Mouse (Mus musculus) ES-E14 (cell line): ENCODE results near the gene Lrfn1. TPM values are rescaled to one million over a fixed set of nuclear protein-coding genes. Genes with fewer than 3 reads are reported as not detected.

Experiments
- DNase-seq: peaks from one replicate; pipeline ENCODE4 v3.0.0-alpha.2; 2013; ENCODE audit warnings: low read depth, low spot score
- H3K27ac ChIP-seq: 2 replicates; pipeline ENCODE4 v1.5.1; 2012; ENCODE audit warnings: low read depth, mild to moderate bottlenecking, low read length, moderate library complexity, mixed read lengths; ENCODE audit not compliant: poor library complexity, insufficient read depth, severe bottlenecking
- H3K36me3 ChIP-seq: 2 replicates; pipeline ENCODE4 v1.6.1; 2012; ENCODE audit warnings: mild to moderate bottlenecking, low read length, moderate library complexity, mixed read lengths; ENCODE audit not compliant: control insufficient read depth, poor library complexity, insufficient read depth, severe bottlenecking
- H3K4me1 ChIP-seq, 2 experiments: fragments of 150-350 bp in 1 of 2; sonication (generic) in 1 of 2; 2 replicates each; pipeline ENCODE4 v1.6.1; 2012; ENCODE audit warnings: low read length in 2 of 2, mild to moderate bottlenecking in 1 of 2, mixed read lengths in 1 of 2; ENCODE audit not compliant: control insufficient read depth in 2 of 2, insufficient read depth in 2 of 2, poor library complexity in 1 of 2
- H3K4me3 ChIP-seq, 2 experiments: fragments of 150-350 bp in 1 of 2; sonication (generic) in 1 of 2; 2 replicates each; pipeline ENCODE4 v1.5.1; 2012; ENCODE audit warnings: low read length in 2 of 2, low read depth in 1 of 2, mild to moderate bottlenecking in 1 of 2, mixed read lengths in 1 of 2; ENCODE audit not compliant: insufficient read depth in 1 of 2, poor library complexity in 1 of 2, severe bottlenecking in 1 of 2
- H3K9ac ChIP-seq: 2 replicates; pipeline ENCODE4 v1.6.1; 2012; ENCODE audit warnings: low read depth, mild to moderate bottlenecking, low read length, mixed read lengths; ENCODE audit not compliant: poor library complexity, insufficient read depth, severe bottlenecking
- H3K9me3 ChIP-seq: fragments of 150-350 bp; sonication (generic); 2 replicates; pipeline ENCODE4 v1.6.1; 2012; ENCODE audit warnings: low read depth, mild to moderate bottlenecking, low read length; ENCODE audit not compliant: control insufficient read depth, insufficient read depth
- CHD2 ChIP-seq: IDR thresholded peaks from 2 replicates; pipeline ENCODE4 v1.6.1; 2014; ENCODE audit warnings: mild to moderate bottlenecking, low read depth, low read length, inconsistent platforms
- HCFC1 ChIP-seq: IDR thresholded peaks from 2 replicates; pipeline ENCODE4 v1.6.1; 2012; ENCODE audit warnings: low read length, inconsistent platforms, borderline replicate concordance; ENCODE audit not compliant: insufficient read depth
- MAFK ChIP-seq: IDR thresholded peaks from 2 replicates; pipeline ENCODE4 v1.6.1; 2014; ENCODE audit warnings: mild to moderate bottlenecking, low read depth, low read length, inconsistent platforms; ENCODE audit not compliant: insufficient read depth
- ZC3H11A ChIP-seq: IDR thresholded peaks from 2 replicates; pipeline ENCODE4 v1.6.1; 2012; ENCODE audit warnings: low read depth, mild to moderate bottlenecking, inconsistent platforms, low read length, borderline replicate concordance
- ZNF384 ChIP-seq: IDR thresholded peaks from 2 replicates; pipeline ENCODE4 v1.6.1; 2012; ENCODE audit warnings: low read depth, low read length, inconsistent platforms
- in situ Hi-C, 2 experiments: fragments of 600-800 bp; cut with MboI; formaldehyde crosslinking; loops; one replicate each; pipeline ENCODE4 v1.15.1; 2025; ENCODE audit warnings: low sequenced_read_pairs in 2 of 2, inconsistent platforms in 1 of 2; ENCODE audit not compliant: unreplicated experiment in 2 of 2
- total RNA-seq: library from RNA; depleted of rRNA; stranded (reverse); fragments of 300-350 nt; gene quantifications from 2 replicates; pipeline ENCODE4 v1.2.3, GENCODE M21; 2012

The Lrfn1 gene
- total RNA-seq, 1 experiment, result 17.1 TPM

- DNase-seq, result peak; percentile 86
- Histone ChIP-seq H3K27ac (peak overlapping the region; percentile 69), H3K9ac (peak overlapping the region; percentile 22; the same call in 1 of the 2 replicates), H3K4me1 (peaks cover 0 to 2% of the 10 kb centered on the region in 2 experiments; a peak in 1 of 4 replicates), H3K36me3 (peaks cover 11% of the 10 kb centered on the region), H3K9me3 (no peaks in the 10 kb centered on the region), H3K4me3 (no peak overlapping the region)
- no peak for TF ChIP-seq CHD2
- no peak for TF ChIP-seq MAFK
- TF ChIP-seq ZNF384, result no peak
- TF ChIP-seq HCFC1, result no peak
- TF ChIP-seq ZC3H11A, result no peak
- in situ Hi-C loops, result no loop called here
Observed at GRCm38 (mm10) chr7:28418096-28418670, 33.6 kb upstream of the Lrfn1 start.

- no peak for DNase-seq
- Histone ChIP-seq H3K27ac (no peak overlapping the region), H3K4me3 (no peak overlapping the region), H3K36me3 (peaks cover 8% of the 10 kb centered on the region), H3K9me3 (no peaks in the 10 kb centered on the region), H3K4me1 (peaks cover 0 to 2% of the 10 kb centered on the region in 2 experiments; a peak in 1 of 4 replicates), H3K9ac (no peak overlapping the region)
- TF ChIP-seq CHD2, result no peak
- TF ChIP-seq ZNF384, result no peak
- no peak for TF ChIP-seq MAFK
- TF ChIP-seq HCFC1, result no peak
- TF ChIP-seq ZC3H11A, result no peak
- in situ Hi-C loops, result no loop called here
Observed at GRCm38 (mm10) chr7:28419416-28419815, 32.4 kb upstream of the Lrfn1 start.

GRCm38 (mm10) chr7:28423018-28423417 lies 28.8 kb upstream of the Lrfn1 start:
- Histone ChIP-seq H3K9me3 (no peaks in the 10 kb centered on the region), H3K4me1 (no peaks in the 10 kb centered on the region; a peak in 1 of 4 replicates), H3K27ac (no peak overlapping the region), H3K36me3 (peaks cover 8% of the 10 kb centered on the region), H3K4me3 (no peak overlapping the region), H3K9ac (no peak overlapping the region)
- in situ Hi-C loops, result no loop called here
- TF ChIP-seq CHD2, result no peak
- no peak for TF ChIP-seq ZC3H11A
- no peak for TF ChIP-seq HCFC1
- TF ChIP-seq ZNF384, result no peak
- TF ChIP-seq MAFK, result no peak
- DNase-seq, result no peak

DNA sequence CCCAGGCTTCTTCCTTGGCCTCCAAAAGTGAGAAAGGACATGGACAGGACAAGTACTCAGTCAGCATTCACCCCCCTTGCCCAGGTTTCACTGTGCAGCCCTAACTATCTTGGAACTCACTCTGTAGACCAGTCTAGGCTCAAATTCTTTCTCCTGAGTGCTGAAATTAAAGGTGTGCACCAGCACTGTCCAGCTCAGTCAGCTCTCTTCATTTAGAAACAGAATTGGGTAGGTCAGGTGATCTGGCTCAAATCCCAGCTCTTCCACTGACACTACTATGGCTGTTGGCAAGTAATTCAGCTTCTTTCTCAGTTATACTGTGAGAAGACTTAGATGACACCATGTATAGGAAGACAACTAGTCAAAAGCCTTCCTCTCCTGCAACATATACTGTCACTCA lies 24.0 kb upstream of the Lrfn1 start:
- H3K9me3 ChIP-seq, result no peaks in the 10 kb centered on the region
- no peak overlapping the region for H3K27ac ChIP-seq
- H3K4me3 ChIP-seq, result no peak overlapping the region
- H3K9ac ChIP-seq, result no peak overlapping the region
- TF ChIP-seq ZNF384, result no peak
- TF ChIP-seq ZC3H11A, result no peak
- no peak for TF ChIP-seq CHD2
- no peak for TF ChIP-seq MAFK
- no peak for TF ChIP-seq HCFC1
- no peaks in the 10 kb centered on the region for H3K4me1 ChIP-seq
- no peak for DNase-seq
- in situ Hi-C loops, result no loop called here
- peaks cover 6% of the 10 kb centered on the region; the same call in 1 of the 2 replicates for H3K36me3 ChIP-seq

GRCm38 (mm10) chr7:28430512-28430911 lies 21.3 kb upstream of the Lrfn1 start:
- no peaks in the 10 kb centered on the region for H3K36me3 ChIP-seq
- H3K4me3 ChIP-seq, result no peak overlapping the region
- H3K9ac ChIP-seq, result no peak overlapping the region
- no peaks in the 10 kb centered on the region; a peak in 1 of 4 replicates for H3K4me1 ChIP-seq
- in situ Hi-C loops, result loop anchor here in 1 of 2 experiments (10.0 kb wide), 1 partner anchor 174 kb away; no protein-coding TSS in a partner anchor
- no peak overlapping the region for H3K27ac ChIP-seq
- TF ChIP-seq CHD2, result no peak
- H3K9me3 ChIP-seq, result no peaks in the 10 kb centered on the region
- DNase-seq, result no peak
